Mouse (Mus musculus) limb, embryonic 11.5 days (tissue): Measurements from ENCODE around the gene Ms4a3. TPM values are rescaled to one million over a fixed set of nuclear protein-coding genes. Genes with fewer than 3 reads are reported as not detected.

Experiments used
- ATAC-seq: fragments of 200-750 bp; cut with Nextera tagmentation; 2 replicates; pipeline ENCODE4 v1.8.0; 2017; ENCODE audit warnings: low read depth; ENCODE audit not compliant: insufficient number of reproducible peaks, low FRiP score, low TSS enrichment
- DNase-seq: peaks from one replicate; pipeline ENCODE4 v3.0.0-alpha.2; 2015; ENCODE audit warnings: low spot score
- H3K27ac ChIP-seq: fragments of 300-500 bp; sonication (generic); replicated peaks from 2 replicates; pipeline ENCODE4 v1.5.1; 2014; ENCODE audit warnings: low read depth, mild to moderate bottlenecking, low read length
- H3K27me3 ChIP-seq: fragments of 300-500 bp; sonication (generic); 2 replicates; pipeline ENCODE4 v1.6.1; 2014; ENCODE audit warnings: mild to moderate bottlenecking, low read length, mixed read lengths; ENCODE audit not compliant: control insufficient read depth, insufficient read depth
- H3K36me3 ChIP-seq: fragments of 300-500 bp; sonication (generic); 2 replicates; pipeline ENCODE4 v1.6.1; 2014; ENCODE audit warnings: mild to moderate bottlenecking, low read length, moderate library complexity, mixed read lengths; ENCODE audit not compliant: control insufficient read depth, insufficient read depth
- H3K4me1 ChIP-seq: fragments of 300-500 bp; sonication (generic); 2 replicates; pipeline ENCODE4 v1.6.1; 2014; ENCODE audit warnings: low read length, mixed read lengths; ENCODE audit not compliant: control insufficient read depth, insufficient read depth
- H3K4me2 ChIP-seq: fragments of 300-500 bp; sonication (generic); 2 replicates; pipeline ENCODE4 v1.6.1; 2014; ENCODE audit warnings: low read depth, mild to moderate bottlenecking, moderate library complexity; ENCODE audit not compliant: severe bottlenecking
- H3K4me3 ChIP-seq: fragments of 300-500 bp; sonication (generic); 2 replicates; pipeline ENCODE4 v1.5.1; 2014; ENCODE audit warnings: low read depth, low read length
- H3K9ac ChIP-seq: fragments of 300-500 bp; sonication (generic); 2 replicates; pipeline ENCODE4 v1.6.1; 2014; ENCODE audit warnings: mild to moderate bottlenecking, low read length
- H3K9me3 ChIP-seq: fragments of 300-500 bp; sonication (generic); 2 replicates; pipeline ENCODE4 v1.6.1; 2016; ENCODE audit warnings: low read length; ENCODE audit not compliant: control insufficient read depth
- WGBS: fragments of 180-500 bp; shearing (Covaris S2); extraction: QIAGEN DNeasy Blood & Tissue Kit; methylation state at CpG from one replicate; pipeline ENCODE4 v1.1.7; 2014; 5-methylcytosine and 5-hydroxymethylcytosine counted together
- polyA plus RNA-seq: library from polyadenylated mRNA; unstranded; fragments of >200 nt; fragmentation: Nextera tagmentation; extraction: Ambion mirVana; gene quantifications from 2 replicates; pipeline ENCODE4 v1.2.1, GENCODE M21; 2014

Gene Ms4a3
- polyA plus RNA-seq, 1 experiment from 2014 or later = not detected

DNA sequence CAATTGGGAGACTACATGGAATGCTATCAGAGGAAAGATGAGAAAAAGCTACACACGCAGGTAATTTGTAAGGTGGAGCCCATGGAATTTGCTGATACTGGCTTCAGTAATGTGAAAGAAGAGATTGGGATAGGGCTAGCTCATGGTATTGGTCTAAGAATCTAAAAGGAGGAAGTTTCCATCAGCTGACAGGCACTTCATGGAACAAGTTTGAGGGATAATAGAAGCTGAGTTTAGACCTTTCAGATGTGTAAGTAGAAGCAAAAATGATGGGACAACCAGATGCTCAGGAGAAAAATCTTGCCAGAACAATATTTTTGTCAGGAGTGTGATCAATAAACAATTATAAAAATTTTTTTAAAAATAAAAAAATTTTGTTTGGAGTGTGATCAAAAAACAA lies 6.9 kb downstream of the Ms4a3 start:
- no peak for ATAC-seq

DNA sequence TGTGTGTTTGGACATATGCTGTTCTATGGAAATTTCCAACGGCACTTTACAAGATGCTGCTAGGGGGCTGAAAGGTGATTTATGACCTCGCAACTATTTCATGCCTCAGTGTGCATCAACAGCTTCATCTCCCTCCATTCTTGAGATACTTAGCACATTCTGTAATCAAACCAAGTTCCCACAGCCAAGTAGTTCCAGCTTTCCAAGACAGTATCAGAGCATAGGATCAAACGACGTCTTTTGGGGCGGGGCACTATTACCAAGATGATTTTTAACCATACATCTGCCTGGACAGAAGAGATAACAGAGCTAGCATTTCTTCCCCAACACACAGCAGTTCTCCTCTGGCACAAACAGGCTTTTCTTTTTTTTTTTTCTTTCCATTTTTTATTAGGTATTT lies 15.4 kb downstream of the Ms4a3 start:
- H3K27me3 ChIP-seq = no peaks in the 10 kb centered on the region
- no peak overlapping the region for H3K4me2 ChIP-seq
- H3K4me1 ChIP-seq = no peaks in the 10 kb centered on the region
- no peaks in the 10 kb centered on the region for H3K9me3 ChIP-seq
- H3K4me3 ChIP-seq = no peak overlapping the region
- WGBS = 72% methylated on average over 5 of the region's 5 CpGs
- H3K36me3 ChIP-seq = no peaks in the 10 kb centered on the region
- no peak overlapping the region for H3K27ac ChIP-seq
- no peak overlapping the region for H3K9ac ChIP-seq
- DNase-seq = no peak
- ATAC-seq = no peak

More for the DNA sequence above, 6.9 kb downstream of the Ms4a3 start:
- Histone ChIP-seq H3K4me2 (no peak overlapping the region), H3K36me3 (no peaks in the 10 kb centered on the region), H3K9ac (no peak overlapping the region), H3K4me3 (no peak overlapping the region), H3K27me3 (no peaks in the 10 kb centered on the region), H3K27ac (no peak overlapping the region), H3K4me1 (no peaks in the 10 kb centered on the region), H3K9me3 (no peaks in the 10 kb centered on the region)
- DNase-seq = no peak
- 92% methylated on average over 1 of the region's 1 CpGs for WGBS

- H3K27ac ChIP-seq = no peak overlapping the region
- ATAC-seq (no peak), DNase-seq (no peak)
- H3K4me2 ChIP-seq = no peak overlapping the region
- H3K9me3 ChIP-seq = no peaks in the 10 kb centered on the region
- H3K9ac ChIP-seq = no peak overlapping the region
- no peak overlapping the region for H3K4me3 ChIP-seq
- no peaks in the 10 kb centered on the region for H3K27me3 ChIP-seq
- no peaks in the 10 kb centered on the region for H3K4me1 ChIP-seq
- H3K36me3 ChIP-seq = no peaks in the 10 kb centered on the region
Measured at GRCm38 (mm10) chr19:11624800-11625199, 15.9 kb downstream of the Ms4a3 start.

DNA sequence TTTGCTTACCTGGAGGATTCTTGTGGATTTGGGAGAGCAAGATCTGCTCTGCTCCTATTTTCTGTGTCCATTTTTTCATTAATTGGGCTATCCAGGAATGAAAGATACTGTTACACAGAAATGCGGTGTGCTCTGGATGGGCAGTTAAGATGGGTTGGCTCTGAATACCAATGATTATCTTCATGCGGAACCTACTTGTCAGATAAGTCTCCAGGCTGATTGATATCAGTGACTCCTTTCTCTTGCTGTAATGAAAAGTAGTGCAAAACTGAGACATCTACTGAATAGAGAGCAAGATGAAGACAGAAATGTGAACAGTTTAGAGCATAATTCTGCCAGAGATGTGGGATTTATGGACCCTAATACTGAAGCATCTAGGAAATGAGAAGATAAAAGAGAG lies 17.1 kb downstream of the Ms4a3 start, which contains the start of gene Ms4a2:
Gene Ms4a2, minus strand, starts transcription at position 169 of the 400 bp plus-strand sequence.
- no peak within 1 kb of the TSS for H3K4me3 ChIP-seq
- DNase-seq (no peak), ATAC-seq (no peak)
- no peak within 1 kb of the TSS for H3K9ac ChIP-seq
- no peaks in the 10 kb centered on the region for H3K27me3 ChIP-seq
- H3K27ac ChIP-seq = no peak within 1 kb of the TSS
- 87% methylated on average over 2 of the region's 2 CpGs for WGBS
- no peaks in the 10 kb centered on the region for H3K36me3 ChIP-seq
- no peaks in the 10 kb centered on the region for H3K9me3 ChIP-seq
- no peaks in the 10 kb centered on the region for H3K4me1 ChIP-seq
- H3K4me2 ChIP-seq = no peak within 1 kb of the TSS

DNA sequence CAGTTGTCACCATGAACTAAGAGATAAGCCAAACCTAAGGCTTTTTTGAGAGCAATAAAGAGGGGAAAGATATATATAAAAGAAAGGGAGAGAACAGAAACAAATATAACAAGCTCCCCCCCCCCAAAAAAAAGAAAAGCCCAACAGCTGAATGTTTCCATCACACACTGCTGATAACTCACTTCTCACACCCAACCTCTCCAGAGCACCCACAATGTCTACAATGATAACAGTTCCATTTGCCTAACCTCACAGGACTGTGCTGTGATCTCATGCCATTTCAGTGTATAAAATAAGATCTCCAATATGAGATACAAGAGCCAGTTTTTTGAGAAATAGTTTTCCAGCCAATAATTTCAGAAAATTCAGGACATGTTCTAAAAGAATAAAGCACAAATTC lies 22.7 kb downstream of the Ms4a3 start:
- Histone ChIP-seq H3K27ac (no peak overlapping the region), H3K9me3 (no peaks in the 10 kb centered on the region), H3K27me3 (no peaks in the 10 kb centered on the region), H3K4me2 (no peak overlapping the region), H3K9ac (no peak overlapping the region), H3K36me3 (no peaks in the 10 kb centered on the region), H3K4me1 (no peaks in the 10 kb centered on the region), H3K4me3 (no peak overlapping the region)
- DNase-seq = no peak
- ATAC-seq = no peak

GRCm38 (mm10) chr19:11614805-11615204 lies 25.8 kb downstream of the Ms4a3 start:
- ATAC-seq (no peak), DNase-seq (no peak)
- no peak overlapping the region for H3K4me3 ChIP-seq
- H3K4me1 ChIP-seq = no peaks in the 10 kb centered on the region
- no peaks in the 10 kb centered on the region for H3K36me3 ChIP-seq
- no peak overlapping the region for H3K4me2 ChIP-seq
- H3K9me3 ChIP-seq = no peaks in the 10 kb centered on the region
- no peaks in the 10 kb centered on the region for H3K27me3 ChIP-seq
- WGBS = 74% methylated on average over 2 of the region's 2 CpGs
- H3K27ac ChIP-seq = no peak overlapping the region
- no peak overlapping the region for H3K9ac ChIP-seq

- Histone ChIP-seq H3K4me1 (no peaks in the 10 kb centered on the region), H3K4me2 (no peak overlapping the region), H3K4me3 (no peak overlapping the region), H3K27me3 (no peaks in the 10 kb centered on the region), H3K9me3 (no peaks in the 10 kb centered on the region), H3K36me3 (no peaks in the 10 kb centered on the region), H3K9ac (no peak overlapping the region), H3K27ac (no peak overlapping the region)
- 83% methylated on average over 8 of the region's 8 CpGs for WGBS
- ATAC-seq = no peak
- DNase-seq = no peak
Measured at GRCm38 (mm10) chr19:11613776-11614443, 26.7 kb downstream of the Ms4a3 start.

GRCm38 (mm10) chr19:11613084-11613483 lies 27.6 kb downstream of the Ms4a3 start:
- Histone ChIP-seq H3K4me3 (no peak overlapping the region), H3K9ac (no peak overlapping the region), H3K27ac (no peak overlapping the region), H3K4me1 (no peaks in the 10 kb centered on the region), H3K36me3 (no peaks in the 10 kb centered on the region), H3K9me3 (no peaks in the 10 kb centered on the region), H3K27me3 (no peaks in the 10 kb centered on the region), H3K4me2 (no peak overlapping the region)
- no peak for ATAC-seq
- DNase-seq = no peak
- WGBS = 88% methylated on average over 1 of the region's 1 CpGs

DNA sequence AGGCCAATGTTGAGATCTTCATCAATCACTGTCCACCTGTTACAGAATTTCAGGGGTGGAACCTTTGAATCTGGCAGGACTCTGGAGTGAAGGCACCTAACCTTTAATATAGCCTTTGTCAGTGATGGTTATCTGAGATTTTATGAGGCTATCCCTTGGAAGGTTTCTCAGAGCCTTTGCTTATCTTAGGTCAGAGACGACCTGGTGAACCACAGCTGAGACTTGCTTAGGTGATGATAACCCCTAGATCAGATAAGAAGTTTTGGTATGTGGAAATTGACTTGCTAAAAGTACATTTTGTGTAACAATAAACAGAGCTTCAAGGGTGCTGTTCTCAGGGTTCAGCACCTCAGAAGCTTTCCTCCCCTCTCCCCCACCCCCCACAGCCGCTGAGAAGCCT lies 28.4 kb downstream of the Ms4a3 start:
- ATAC-seq (no peak), DNase-seq (no peak)
- no peaks in the 10 kb centered on the region for H3K36me3 ChIP-seq
- no peaks in the 10 kb centered on the region for H3K9me3 ChIP-seq
- no peak overlapping the region for H3K4me3 ChIP-seq
- WGBS = 49% methylated on average over 2 of the region's 2 CpGs
- H3K9ac ChIP-seq = no peak overlapping the region
- no peak overlapping the region for H3K27ac ChIP-seq
- no peak overlapping the region for H3K4me2 ChIP-seq
- H3K27me3 ChIP-seq = no peaks in the 10 kb centered on the region
- no peaks in the 10 kb centered on the region for H3K4me1 ChIP-seq
